Mouse (Mus musculus) kidney, postnatal 0 days (tissue): ENCODE measurements around the gene Sult4a1. TPM values are rescaled to one million over a fixed set of nuclear protein-coding genes. Genes with fewer than 3 reads are reported as not detected.

ENCODE experiments used
- ATAC-seq: fragments of 200-750 bp; cut with Nextera tagmentation; replicated peaks from 2 replicates; pipeline ENCODE4 v1.8.0; 2017; ENCODE audit warnings: low read depth, moderate number of reproducible peaks, moderate TSS enrichment, moderate library complexity; ENCODE audit not compliant: low FRiP score
- DNase-seq: peaks from one replicate; pipeline ENCODE4 v3.0.0-alpha.2; 2016; ENCODE audit warnings: low spot score
- H3K27ac ChIP-seq: fragments of 300-500 bp; sonication (generic); 2 replicates; pipeline ENCODE4 v1.5.1; 2014; ENCODE audit warnings: mild to moderate bottlenecking
- H3K27me3 ChIP-seq: fragments of 300-500 bp; sonication (generic); 2 replicates; pipeline ENCODE4 v1.6.1; 2014; ENCODE audit warnings: low read length, mixed read lengths; ENCODE audit not compliant: insufficient read depth
- H3K36me3 ChIP-seq: fragments of 300-500 bp; sonication (generic); 2 replicates; pipeline ENCODE4 v1.6.1; 2014; ENCODE audit warnings: low read length, mixed read lengths; ENCODE audit not compliant: insufficient read depth
- H3K4me1 ChIP-seq: fragments of 300-500 bp; sonication (generic); replicated peaks from 2 replicates; pipeline ENCODE4 v1.6.1; 2014; ENCODE audit warnings: antibody characterized with exemption, low read length, mixed read lengths; ENCODE audit not compliant: insufficient read depth
- H3K4me2 ChIP-seq: fragments of 300-500 bp; sonication (generic); 2 replicates; pipeline ENCODE4 v1.6.1; 2014; ENCODE audit warnings: mild to moderate bottlenecking, low read length, moderate library complexity, mixed read lengths
- H3K4me3 ChIP-seq: fragments of 300-500 bp; sonication (generic); replicated peaks from 2 replicates; pipeline ENCODE4 v1.5.1; 2014; ENCODE audit warnings: low read depth, low read length
- H3K9ac ChIP-seq: fragments of 300-500 bp; sonication (generic); 2 replicates; pipeline ENCODE4 v1.6.1; 2014; ENCODE audit warnings: low read depth, low read length
- H3K9me3 ChIP-seq: fragments of 300-500 bp; sonication (generic); replicated peaks from 2 replicates; pipeline ENCODE4 v1.6.1; 2016; ENCODE audit warnings: low read length, inconsistent platforms, mixed read lengths
- CTCF ChIP-seq: IDR thresholded peaks from 2 replicates; pipeline ENCODE4 v1.5.1; 2016; ENCODE audit warnings: antibody characterized with exemption, low read depth, mild to moderate bottlenecking, moderate library complexity
- WGBS: fragments of 180-500 bp; shearing (Covaris S2); extraction: QIAGEN DNeasy Blood & Tissue Kit; methylation state at CpG from one replicate; pipeline ENCODE4 v1.1.7; 2014; 5-methylcytosine and 5-hydroxymethylcytosine counted together
- polyA plus RNA-seq: library from polyadenylated mRNA; unstranded; fragments of >200 nt; fragmentation: Nextera tagmentation; extraction: Ambion mirVana; gene quantifications from 2 replicates; pipeline ENCODE4 v1.2.1, GENCODE M21; 2015

Gene Sult4a1
- polyA plus RNA-seq, 1 experiment from 2014 or later, result 0.34 TPM

- WGBS, result 83% methylated on average over 6 of the region's 6 CpGs
- Histone ChIP-seq H3K36me3 (no peaks in the 10 kb centered on the region), H3K4me2 (no peak overlapping the region), H3K4me1 (no peaks in the 10 kb centered on the region), H3K27ac (no peak overlapping the region), H3K9ac (no peak overlapping the region), H3K27me3 (no peaks in the 10 kb centered on the region), H3K4me3 (no peak overlapping the region), H3K9me3 (no peaks in the 10 kb centered on the region)
- ATAC-seq (no peak), DNase-seq (no peak)
- TF ChIP-seq CTCF, result no peak
Measured at GRCm38 (mm10) chr15:84058841-84059240, 46.7 kb downstream of the Sult4a1 start.

GRCm38 (mm10) chr15:84056083-84056482 lies 49.5 kb downstream of the Sult4a1 start:
- H3K9ac ChIP-seq, result no peak overlapping the region
- no peaks in the 10 kb centered on the region for H3K9me3 ChIP-seq
- H3K4me2 ChIP-seq, result no peak overlapping the region
- 66% methylated on average over 5 of the region's 5 CpGs for WGBS
- no peaks in the 10 kb centered on the region for H3K36me3 ChIP-seq
- H3K27ac ChIP-seq, result no peak overlapping the region
- no peaks in the 10 kb centered on the region for H3K27me3 ChIP-seq
- no peaks in the 10 kb centered on the region for H3K4me1 ChIP-seq
- DNase-seq, result no peak
- TF ChIP-seq CTCF, result peak; percentile 26; the same call in 1 of the 2 replicates
- no peak for ATAC-seq
- H3K4me3 ChIP-seq, result no peak overlapping the region

GRCm38 (mm10) chr15:84053859-84054258 lies 51.7 kb downstream of the Sult4a1 start:
- Histone ChIP-seq H3K4me1 (no peaks in the 10 kb centered on the region), H3K4me3 (no peak overlapping the region), H3K27ac (no peak overlapping the region), H3K27me3 (no peaks in the 10 kb centered on the region), H3K4me2 (no peak overlapping the region), H3K36me3 (no peaks in the 10 kb centered on the region), H3K9me3 (no peaks in the 10 kb centered on the region), H3K9ac (no peak overlapping the region)
- ATAC-seq, result no peak
- 45% methylated on average over 9 of the region's 9 CpGs for WGBS
- DNase-seq, result peak; percentile 89
- peak; percentile 92 for TF ChIP-seq CTCF

- Histone ChIP-seq H3K4me3 (no peak overlapping the region), H3K9ac (no peak overlapping the region), H3K4me2 (no peak overlapping the region), H3K36me3 (no peaks in the 10 kb centered on the region), H3K27me3 (no peaks in the 10 kb centered on the region), H3K27ac (no peak overlapping the region), H3K9me3 (no peaks in the 10 kb centered on the region), H3K4me1 (no peaks in the 10 kb centered on the region)
- no peak for TF ChIP-seq CTCF
- DNase-seq (no peak), ATAC-seq (no peak)
- WGBS, result 93% methylated on average over 4 of the region's 4 CpGs
Measured at GRCm38 (mm10) chr15:84053240-84053639, 52.3 kb downstream of the Sult4a1 start.

GRCm38 (mm10) chr15:84052390-84052789 lies 53.2 kb downstream of the Sult4a1 start:
- WGBS, result 79% methylated on average over 9 of the region's 9 CpGs
- no peak for TF ChIP-seq CTCF
- DNase-seq, result no peak
- ATAC-seq, result no peak
- H3K4me3 ChIP-seq, result no peak overlapping the region
- H3K36me3 ChIP-seq, result no peaks in the 10 kb centered on the region
- no peak overlapping the region for H3K9ac ChIP-seq
- no peak overlapping the region for H3K27ac ChIP-seq
- H3K4me2 ChIP-seq, result no peak overlapping the region
- no peaks in the 10 kb centered on the region for H3K9me3 ChIP-seq
- no peaks in the 10 kb centered on the region for H3K4me1 ChIP-seq
- no peaks in the 10 kb centered on the region for H3K27me3 ChIP-seq

- Histone ChIP-seq H3K27me3 (no peaks in the 10 kb centered on the region), H3K9ac (no peak overlapping the region), H3K9me3 (peaks cover 2% of the 10 kb centered on the region; the same call in 1 of the 2 replicates), H3K4me1 (no peaks in the 10 kb centered on the region), H3K4me3 (no peak overlapping the region), H3K36me3 (no peaks in the 10 kb centered on the region), H3K27ac (no peak overlapping the region), H3K4me2 (no peak overlapping the region)
- ATAC-seq (no peak), DNase-seq (no peak)
- TF ChIP-seq CTCF, result no peak
- 39% methylated on average over 7 of the region's 7 CpGs for WGBS
Measured at GRCm38 (mm10) chr15:84049570-84049969, 56.0 kb downstream of the Sult4a1 start.

GRCm38 (mm10) chr15:84045562-84045961 lies 60.0 kb downstream of the Sult4a1 start:
- DNase-seq (no peak), ATAC-seq (no peak)
- no peak overlapping the region for H3K4me2 ChIP-seq
- no peak overlapping the region for H3K4me3 ChIP-seq
- H3K36me3 ChIP-seq, result no peaks in the 10 kb centered on the region
- H3K27ac ChIP-seq, result no peak overlapping the region
- H3K27me3 ChIP-seq, result no peaks in the 10 kb centered on the region
- H3K4me1 ChIP-seq, result no peaks in the 10 kb centered on the region
- TF ChIP-seq CTCF, result no peak
- no peak overlapping the region for H3K9ac ChIP-seq
- WGBS, result 89% methylated on average over 6 of the region's 6 CpGs
- peaks cover 3% of the 10 kb centered on the region; the same call in 1 of the 2 replicates for H3K9me3 ChIP-seq
